Mouse (Mus musculus): ENCODE data around the gene Appl1.
"Not testable (repeated sequence)": the region's sequence is repeated elsewhere in the genome, so short reads cannot be mapped to it uniquely, and the experiment has no call there.

The Appl1 gene

DNA sequence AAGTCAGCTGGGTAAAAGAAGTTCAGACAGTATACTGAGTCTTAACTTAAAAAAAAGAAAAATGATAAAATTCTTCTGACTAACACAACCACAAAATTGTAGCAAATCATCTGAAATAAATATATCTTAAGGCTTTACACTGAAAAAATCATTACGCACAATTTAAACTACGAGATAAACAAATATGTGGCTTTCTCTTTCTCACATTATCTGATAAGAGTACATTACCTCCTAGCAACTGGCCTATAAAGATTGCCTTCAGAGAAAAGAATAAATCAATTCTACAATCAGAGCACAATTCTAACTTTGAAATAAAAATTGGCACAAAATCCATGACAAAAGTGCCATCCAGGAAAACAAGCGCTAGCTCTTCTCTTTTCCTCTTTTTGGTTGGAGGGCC, 1.9 kb downstream of the Appl1 start:
- DNase-seq (ENCODE audit: low spot score in 2 of 2), result no peak

DNA sequence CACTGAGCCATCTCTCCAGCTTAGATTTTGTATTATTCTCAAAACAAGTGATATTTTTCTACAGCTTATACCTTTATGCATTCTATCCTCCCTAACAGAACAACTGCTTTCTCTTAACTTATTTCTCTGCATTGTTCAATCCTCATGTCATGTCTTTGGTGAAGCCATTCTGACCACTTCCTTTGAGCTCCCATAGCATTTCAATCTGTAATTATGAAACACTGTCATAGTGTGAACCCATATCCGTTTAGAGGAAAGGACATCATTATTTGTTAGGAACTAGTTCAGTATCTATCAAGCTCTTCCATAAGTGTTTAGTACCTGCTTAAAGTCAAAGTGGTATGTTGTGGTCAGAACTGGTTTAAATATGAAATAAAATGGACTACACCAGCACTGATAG, 10.5 kb downstream of the Appl1 start:
- no peak for DNase-seq (ENCODE audit: low spot score in 2 of 2)

DNA sequence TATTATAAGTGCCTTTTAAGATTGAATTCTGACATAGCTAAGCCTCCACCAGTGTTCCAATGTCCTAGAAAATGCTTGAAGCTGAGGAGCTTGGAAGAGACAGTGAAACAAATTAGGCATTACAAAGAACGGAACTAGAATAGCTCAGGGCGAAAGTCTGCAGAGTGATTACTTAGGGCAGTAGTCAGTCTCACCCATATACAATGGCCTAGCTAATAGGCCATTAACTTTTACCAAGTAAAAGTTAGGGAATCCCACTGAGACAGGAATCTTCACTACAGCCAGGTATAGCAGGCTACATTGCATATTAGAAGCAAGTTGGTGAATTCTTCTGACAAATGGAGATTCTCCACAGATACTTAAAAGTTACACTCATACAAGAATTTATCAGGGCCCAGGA, 14.9 kb downstream of the Appl1 start:
- DNase-seq (ENCODE audit: low spot score in 2 of 2), result not testable (repeated sequence)

DNA sequence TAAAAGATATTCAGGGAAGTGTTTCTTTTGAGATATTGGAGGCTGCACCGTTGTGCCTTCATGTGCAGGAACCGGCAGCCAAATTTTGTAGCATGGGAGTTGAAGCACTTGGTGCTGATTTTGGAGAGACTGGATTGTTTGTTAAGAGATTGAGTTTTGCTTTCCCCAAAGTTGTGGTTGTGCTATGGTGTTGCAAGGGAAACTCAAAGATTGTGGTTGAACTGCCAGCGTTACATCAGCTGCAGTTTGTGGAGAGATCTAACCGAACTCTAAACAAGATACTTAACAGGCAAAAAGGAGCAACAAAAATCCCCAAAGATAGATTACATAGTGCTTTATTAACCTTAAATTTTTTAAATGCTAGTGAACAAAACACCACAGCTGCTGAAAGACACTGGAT, 35.5 kb downstream of the Appl1 start:
- no peak for DNase-seq (ENCODE audit: low spot score in 2 of 2)

DNA sequence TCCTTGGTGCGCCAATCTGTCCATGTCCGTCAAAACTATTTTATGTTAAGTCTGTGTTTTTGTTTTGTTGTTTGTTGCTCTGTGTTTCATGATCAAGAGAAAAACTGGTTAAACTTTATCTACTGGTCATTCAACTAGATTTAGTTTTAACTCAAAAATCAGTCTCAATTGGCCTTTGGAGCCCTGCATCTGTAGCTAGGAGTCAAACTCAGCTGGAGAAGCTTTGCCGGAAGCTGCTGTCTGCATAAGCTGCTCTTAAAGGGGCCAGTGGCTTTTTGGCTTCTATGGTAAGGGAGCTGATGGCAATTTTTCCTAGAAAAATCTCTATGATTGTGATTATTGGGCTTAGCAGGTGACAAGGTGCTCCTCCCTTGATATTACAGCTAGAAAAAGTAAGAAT, 36.1 kb downstream of the Appl1 start:
- DNase-seq (ENCODE audit: low spot score in 2 of 2), result no peak

DNA sequence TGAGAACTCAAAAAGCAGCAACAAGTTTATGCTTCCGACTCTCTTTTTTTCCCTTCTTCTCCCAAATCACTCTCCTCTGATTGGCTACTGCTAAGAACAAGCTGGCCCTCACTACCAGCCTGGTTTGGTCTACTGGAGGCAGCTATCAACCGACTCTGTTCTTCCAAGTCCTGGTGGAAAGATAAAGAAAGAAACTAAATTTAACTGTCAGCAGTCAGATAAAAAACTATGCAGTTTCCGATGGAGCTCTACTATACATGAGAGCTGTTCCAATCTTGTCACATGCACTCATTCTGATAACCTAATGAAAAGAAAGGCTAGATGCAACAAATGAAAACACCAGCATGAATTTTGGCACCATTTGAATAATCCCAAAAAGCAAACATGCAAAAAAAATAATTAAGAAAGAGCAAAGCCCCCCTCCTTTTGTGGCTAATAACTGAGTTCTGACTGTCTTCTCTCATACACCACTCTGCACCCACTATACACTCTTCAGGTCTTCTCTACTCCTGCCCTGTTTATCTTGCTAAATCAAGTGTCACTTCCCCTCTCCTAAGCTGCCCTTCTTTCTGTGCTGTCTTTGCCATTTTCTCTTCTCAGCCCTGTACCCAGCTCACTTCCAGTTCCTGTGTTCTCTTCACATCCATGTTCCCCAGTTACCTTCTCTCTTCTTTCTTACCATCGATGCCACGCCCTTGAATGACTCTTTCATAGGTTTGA, 47.2 kb downstream of the Appl1 start:
- DNase-seq (ENCODE audit: low spot score in 2 of 2), result no peak

DNA sequence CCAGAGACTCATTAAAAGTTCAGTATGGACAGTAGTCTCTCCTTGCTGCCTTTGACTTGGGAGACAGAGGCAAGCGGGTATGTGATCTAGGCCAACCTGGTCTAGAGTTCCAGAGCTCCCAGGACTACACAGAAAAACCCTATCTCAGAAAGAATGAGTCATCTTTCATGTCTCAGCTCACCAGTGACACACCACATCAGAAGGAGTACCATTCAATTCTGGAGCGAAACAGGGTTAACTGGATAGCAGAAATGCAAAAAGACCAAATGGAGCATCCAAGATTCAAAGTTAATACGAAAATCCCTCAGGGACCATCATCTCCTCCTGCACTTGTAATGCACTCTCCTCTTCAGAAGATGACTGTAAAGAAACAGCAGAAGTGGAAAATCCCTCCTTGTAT, 51.7 kb downstream of the Appl1 start:
- no peak for DNase-seq (ENCODE audit: low spot score in 2 of 2)

DNA sequence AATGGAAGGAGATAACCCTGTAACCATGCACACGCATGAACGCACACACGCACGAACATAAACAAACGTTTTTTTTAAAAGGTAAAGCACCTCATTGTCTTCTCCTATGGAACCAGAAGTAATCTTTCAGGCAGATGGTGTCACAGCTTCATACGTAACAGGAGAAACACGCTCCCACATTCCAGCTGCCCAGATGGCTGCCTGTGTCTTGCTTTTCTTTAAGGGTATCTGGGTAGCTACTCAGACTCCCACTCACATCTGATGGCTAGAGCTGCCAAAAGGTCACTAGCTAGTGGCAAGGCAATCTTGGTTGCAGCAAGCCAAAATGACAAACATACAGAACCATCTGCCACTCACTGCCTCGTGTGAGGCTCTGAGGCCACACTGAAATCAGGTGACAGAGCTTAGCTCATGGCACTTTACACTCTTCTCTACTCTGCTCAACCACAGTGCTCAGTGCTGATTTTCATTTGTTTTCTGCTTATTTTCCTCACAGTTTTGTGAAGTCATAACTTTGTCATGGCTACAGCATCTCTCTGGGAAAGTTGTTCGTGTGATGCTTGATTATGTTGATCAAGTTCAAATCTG, 57.3 kb downstream of the Appl1 start:
- no peak for DNase-seq (ENCODE audit: low spot score in 2 of 2)

- no peak for DNase-seq (ENCODE audit: low spot score in 2 of 2)
Measured at GRCm38 (mm10) chr14:26911826-26912225, 59.2 kb downstream of the Appl1 start.

GRCm38 (mm10) chr14:26911201-26911600, 59.8 kb downstream of the Appl1 start:
- DNase-seq (ENCODE audit: low spot score in 2 of 2), result no peak

GRCm38 (mm10) chr14:26910461-26910860, 60.6 kb downstream of the Appl1 start:
- not testable (repeated sequence) for DNase-seq (ENCODE audit: low spot score in 2 of 2)

- DNase-seq (ENCODE audit: low spot score in 2 of 2), result no peak
Measured at GRCm38 (mm10) chr14:26907401-26907800, 63.6 kb downstream of the Appl1 start.

GRCm38 (mm10) chr14:26900893-26901292, 70.1 kb downstream of the Appl1 start:
- DNase-seq (ENCODE audit: low spot score in 2 of 2), result no peak

DNA sequence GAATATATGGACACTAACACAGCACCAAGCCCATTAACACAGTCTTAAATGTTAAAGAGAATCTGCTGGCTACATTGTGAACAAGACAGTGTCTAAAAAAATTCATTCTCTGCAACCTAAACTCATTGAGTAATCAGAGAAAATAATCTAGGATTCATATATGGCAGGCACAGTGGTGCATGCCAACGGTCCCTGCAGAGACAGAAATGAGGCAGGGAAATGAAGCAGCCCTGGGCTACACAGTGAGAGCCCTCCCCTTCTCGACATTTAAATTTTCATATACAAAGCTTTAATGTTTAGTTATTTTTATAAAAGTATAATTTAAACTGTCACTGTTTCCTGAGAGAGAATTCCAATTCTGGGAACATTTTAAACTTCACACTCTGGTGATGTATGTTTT, 71.5 kb downstream of the Appl1 start:
- no peak for DNase-seq (ENCODE audit: low spot score in 2 of 2)

DNA sequence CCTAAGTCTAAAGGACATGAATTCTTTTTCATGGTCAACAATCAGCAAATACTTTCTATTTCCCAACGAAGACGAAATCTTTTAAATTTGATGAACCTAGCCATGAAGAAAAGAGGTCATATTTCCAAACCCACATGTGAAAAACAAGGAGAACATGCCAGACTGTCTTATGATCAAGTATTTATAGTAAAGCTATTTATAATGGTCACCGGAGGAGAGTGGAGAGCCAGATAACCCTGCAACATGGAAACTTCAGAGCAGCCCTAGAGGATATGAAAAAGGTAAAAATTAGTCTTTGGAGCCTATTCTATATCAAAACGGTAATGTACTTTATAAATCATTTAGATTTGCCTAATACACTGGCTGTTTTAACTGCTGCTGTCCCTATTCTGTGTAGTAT, 76.6 kb downstream of the Appl1 start, which contains the start of gene Asb14:
Gene Asb14, plus strand, starts transcription at position 166 of the 400 bp plus-strand sequence.
- no peak for DNase-seq (ENCODE audit: low spot score in 2 of 2)

DNA sequence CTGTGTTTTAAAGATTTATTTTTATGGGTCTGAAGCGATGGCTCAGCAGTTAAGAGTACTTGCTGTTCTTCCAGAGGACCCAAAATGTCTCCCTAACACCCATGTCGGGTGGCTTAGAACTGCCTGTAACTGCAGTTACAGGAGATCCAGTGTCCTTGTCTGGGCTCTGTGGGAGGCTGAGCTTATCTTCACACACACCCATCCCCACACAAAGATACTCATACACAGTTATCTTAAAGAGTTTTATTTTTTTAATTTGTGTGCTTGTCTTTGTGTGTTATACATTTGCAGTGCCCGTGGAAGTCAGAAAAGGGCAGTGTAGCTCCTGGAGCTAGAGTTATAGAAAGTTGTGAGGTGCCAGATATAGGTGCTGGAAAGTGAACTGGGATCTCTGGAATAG, 80.3 kb downstream of the Appl1 start:
- no peak for DNase-seq (ENCODE audit: low spot score in 2 of 2)

DNA sequence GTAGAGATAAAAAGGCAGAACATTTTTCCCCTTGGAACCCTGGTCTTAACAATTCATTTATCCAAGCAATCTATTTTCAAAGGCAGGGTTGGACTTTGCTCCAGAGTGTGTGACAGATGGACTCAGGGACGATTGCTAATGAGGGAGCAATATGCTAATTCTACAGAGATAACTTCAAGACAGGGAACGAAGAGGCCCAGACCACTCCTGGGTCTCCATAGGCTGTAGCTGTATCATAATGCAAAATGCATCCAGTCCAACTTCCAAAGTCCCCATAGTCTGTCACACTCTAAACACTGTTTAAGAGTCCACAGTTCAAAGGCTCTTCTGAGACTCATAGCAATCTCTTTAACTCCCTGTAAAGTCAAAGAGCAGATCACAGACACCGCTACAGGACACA, 83.8 kb downstream of the Appl1 start:
- DNase-seq (ENCODE audit: low spot score in 2 of 2), result no peak

- no peak for DNase-seq (ENCODE audit: low spot score in 2 of 2)
Measured at GRCm38 (mm10) chr14:26881700-26882099, 89.3 kb downstream of the Appl1 start.

DNA sequence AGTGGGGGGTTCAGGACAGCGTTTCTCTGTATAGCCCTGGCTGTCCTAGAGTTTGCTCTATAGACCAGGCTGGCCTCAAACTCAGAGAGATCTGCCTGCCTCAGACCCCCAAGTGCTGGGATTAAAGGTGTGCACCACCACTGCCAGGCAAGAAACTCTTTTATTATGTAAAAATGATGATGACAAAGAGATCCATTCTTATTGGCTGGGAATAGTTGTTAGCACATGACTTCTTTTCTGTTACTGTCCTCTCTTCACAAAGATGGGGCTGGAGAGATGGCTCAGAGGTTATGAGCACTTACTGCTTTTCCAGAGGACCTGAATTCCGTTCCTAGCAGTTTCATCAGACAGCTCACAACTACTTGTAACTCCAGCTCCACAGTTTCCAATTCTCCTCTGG, 91.1 kb downstream of the Appl1 start:
- DNase-seq (ENCODE audit: low spot score in 2 of 2), result no peak

GRCm38 (mm10) chr14:26878756-26879155, 92.3 kb downstream of the Appl1 start:
- DNase-seq (ENCODE audit: low spot score in 2 of 2), result no peak

All from urinary bladder, postnatal 4 days (tissue).